Mouse (Mus musculus): ENCODE data around the gene Il18bp.
"Not testable (repeated sequence)": the region's sequence is repeated elsewhere in the genome, so short reads cannot be mapped to it uniquely, and the experiment has no call there.

The Il18bp gene

DNA sequence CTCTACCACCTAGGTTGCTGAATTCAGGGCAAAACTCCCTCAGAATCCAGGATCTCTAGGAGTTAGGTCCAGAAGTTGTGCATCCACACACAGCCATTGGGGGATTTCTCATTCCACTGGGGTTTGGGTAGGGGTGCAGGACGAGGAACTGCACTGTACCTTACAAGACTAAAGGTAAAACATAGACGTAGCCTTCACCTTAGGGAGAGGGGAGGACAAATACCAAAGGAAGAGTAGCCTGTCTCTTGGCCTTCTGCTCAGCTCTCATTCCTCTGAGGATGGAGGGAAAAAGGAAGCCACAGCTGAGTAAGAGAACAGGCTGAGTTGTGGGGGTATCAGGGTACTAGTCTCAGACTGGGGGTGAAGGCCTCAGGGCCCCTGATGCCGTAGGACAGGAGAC, at the start of gene Il18bp:
Il18bp (minus strand) TSS at position 101 of the 400 bp plus-strand sequence.
- DNase-seq (ENCODE audit: low spot score), result no peak

DNA sequence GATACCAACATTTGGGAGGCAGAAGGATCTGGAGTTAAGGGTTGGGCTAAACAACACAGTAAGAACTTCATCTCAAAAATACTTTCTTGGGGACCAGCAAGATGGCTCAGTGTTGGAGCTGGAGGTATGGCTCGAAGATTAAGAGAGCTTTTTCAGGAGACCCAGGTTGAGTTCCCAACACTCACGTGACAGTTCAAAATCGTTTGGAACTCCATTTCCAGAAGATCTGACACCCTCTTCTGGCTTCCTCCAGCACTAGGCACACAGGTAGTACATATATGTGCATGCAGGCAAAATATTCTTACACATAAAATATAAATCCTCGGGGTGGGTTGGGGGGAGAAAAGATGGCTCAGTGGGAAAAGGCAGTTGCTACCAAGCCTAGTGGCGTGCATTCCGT, 47.9 kb upstream of the Il18bp start:
- DNase-seq (ENCODE audit: low spot score), result no peak

DNA sequence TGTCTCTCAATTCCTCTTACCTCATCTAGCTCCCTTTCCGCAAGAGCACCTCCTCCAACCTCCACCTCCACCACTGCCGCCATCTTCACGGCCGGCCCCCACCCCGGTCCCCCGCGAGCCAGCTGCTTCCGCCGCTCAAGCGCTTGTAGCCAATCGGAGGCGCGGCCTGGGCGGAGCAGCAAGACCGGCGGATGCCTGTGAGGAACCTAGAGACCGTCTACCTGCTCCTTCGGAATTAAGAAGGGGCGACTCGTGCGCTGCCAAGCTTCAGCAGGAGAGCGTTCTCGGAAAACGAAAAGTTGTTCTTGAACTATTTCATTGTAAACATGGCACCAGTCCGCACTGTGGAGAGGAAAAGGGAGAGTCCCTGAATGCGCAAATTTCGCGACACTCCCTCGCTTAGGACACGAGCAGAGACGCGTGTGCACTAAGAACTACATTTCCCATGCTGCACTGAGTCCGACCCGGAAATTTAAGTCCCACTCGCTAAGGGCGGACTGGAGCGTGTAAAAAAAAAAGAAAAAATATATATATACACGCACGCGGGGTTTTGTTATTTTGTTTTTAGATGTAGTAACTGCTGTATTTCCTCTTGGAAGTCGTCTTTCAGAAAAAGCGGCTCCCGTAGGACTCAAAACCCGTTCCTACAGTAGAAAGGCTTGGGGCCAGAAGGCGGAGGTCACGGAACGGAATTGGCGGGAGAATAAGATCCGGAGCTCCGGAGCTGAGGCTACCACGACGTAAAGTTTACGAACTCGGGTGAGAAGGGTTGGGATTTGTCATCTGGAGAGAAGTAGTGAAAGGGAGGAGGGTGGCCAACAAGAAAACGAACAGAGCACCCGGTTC, 46.8 kb upstream of the Il18bp start, which contains the start of the genes Rnf121, Xndc1 and Xntrpc:
Rnf121 (minus strand) TSS at position 424 of the 846 bp plus-strand sequence.
Xndc1 (plus strand) TSS at position 466 of the 846 bp plus-strand sequence.
Xntrpc (plus strand) TSS at position 668 of the 846 bp plus-strand sequence.
- peak; percentile 91 for DNase-seq (ENCODE audit: low spot score)

DNA sequence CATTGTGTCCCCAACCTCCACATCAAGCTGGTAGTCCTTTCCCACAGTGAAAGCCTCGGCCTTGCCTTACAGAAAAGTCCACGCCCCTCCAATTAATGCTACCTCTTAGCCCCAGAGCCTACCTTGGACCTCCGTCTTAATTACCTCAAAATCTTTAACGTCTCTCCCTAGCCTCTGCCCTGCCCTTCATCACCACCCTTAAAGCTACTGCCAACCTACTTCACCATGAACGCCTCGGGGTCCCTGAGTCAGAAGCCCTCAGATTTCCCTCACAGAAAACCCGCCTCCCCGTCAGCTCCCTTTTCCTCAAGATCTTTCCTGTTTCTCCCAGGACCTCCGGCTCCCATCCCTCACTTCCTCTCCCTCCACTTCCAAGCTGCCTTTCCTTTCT, 46.2 kb upstream of the Il18bp start:
- DNase-seq (ENCODE audit: low spot score), result no peak

DNA sequence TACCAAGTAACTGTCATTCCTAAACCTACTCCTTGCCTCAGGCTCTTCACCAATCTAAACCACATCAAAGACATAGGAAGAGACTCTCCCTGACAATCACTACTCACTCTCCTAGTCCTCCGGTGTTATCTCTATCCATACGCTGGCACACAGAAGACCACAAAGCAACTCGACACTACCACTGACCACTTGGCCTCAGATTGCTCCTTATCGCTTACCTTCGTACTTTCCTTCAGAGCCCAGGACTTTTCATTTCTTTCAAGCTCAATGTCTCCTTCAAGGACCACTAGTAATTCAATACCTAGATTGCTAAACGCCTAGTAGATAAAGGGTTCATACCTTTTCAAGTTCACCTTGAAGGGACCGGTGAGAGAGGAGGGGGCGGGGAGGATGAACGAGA, 45.4 kb upstream of the Il18bp start:
- DNase-seq (ENCODE audit: low spot score), result no peak

DNA sequence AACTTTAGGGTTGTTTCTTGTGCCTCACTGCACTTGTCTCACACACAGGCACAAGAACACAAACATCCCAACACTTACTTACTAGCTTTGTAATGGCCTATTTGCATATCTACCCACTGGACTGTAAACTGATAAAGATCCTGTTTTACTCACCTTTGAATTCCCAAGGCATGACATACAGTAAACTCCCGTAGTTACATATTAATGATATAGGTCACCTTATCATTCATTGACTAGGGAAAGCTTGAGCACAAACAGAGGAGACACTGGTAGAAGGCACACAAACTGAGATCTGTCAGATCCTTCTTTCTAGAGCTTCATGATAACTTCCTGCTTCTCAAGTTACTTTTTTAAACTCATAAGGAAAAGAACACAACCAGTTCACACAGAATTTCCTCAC, 43.7 kb upstream of the Il18bp start:
- DNase-seq (ENCODE audit: low spot score), result no peak

DNA sequence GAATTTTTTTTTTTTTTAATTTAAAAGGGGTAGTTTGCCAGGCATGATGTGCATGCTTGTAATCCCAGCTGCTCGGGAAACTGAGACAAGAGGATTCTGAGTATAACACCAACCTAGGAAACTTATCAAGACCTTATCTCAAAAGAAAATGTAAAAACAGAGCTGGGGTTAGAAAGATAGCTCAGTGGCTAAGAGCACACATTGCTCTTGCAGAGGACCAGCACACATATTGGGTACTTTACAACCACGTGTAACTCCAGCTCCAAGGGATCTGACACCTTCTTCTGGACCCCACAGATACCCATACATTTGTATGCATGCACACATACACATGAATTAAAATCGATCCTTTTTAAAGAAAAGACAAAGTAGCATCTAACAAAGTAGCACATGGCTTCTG, 42.9 kb upstream of the Il18bp start:
- no peak for DNase-seq (ENCODE audit: low spot score)

DNA sequence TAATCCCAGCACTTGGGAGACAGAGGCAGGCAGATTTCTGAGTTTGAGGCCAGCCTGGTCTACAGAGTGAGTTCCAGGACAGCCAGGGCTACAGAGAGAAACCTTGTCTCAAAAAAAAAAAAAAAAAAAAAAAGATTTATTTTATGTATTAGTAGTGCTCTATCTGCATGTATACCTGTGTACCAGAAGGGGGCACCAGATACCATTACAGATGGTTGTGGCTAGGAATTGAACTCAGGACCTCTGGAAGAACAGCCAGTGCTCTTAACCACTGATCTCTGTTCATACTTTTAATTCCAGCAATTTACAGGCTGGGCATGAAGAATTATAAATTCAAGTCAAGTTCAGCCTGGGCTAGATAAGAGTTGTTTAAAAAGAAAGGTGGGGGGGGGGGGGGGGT, 30.0 kb upstream of the Il18bp start:
- DNase-seq (ENCODE audit: low spot score), result not testable (repeated sequence)

DNA sequence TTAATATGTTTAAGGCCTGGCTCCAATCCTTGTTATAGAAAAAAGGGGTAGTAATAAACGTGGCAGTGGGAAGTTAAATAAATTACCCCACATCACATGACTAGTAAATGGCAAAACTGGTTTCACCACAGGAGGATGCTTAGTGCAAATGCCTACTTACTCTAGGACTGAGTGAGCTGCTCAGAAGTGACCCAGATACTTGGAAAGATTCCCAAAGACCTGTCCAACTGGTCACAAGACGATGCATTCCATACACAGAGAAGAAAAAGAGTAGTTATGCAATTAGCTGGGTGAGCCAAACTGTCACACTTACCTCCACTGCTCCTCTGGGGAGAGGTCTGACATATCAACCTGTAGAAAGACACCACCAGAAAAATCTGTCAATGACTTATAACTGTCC, 23.8 kb upstream of the Il18bp start:
- no peak for DNase-seq (ENCODE audit: low spot score)

DNA sequence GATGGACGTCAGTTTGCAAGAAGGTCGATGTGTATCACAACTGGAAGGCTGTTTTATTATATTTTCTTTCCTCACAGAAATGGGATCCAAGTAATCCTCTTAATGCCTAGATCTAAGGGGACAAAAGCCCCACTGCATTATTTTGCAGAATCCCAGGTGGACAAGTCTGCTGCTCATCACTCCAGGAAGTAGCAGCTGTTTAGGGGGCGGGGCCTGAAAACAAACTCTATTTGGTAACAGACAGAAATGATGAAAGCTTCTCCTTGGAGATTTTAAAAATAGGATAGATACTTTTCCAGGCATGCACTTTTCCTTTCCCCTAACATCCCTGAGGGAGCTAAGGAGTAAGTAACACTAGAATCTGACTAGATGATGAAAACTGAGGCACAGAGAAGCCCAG, 18.8 kb upstream of the Il18bp start:
- no peak for DNase-seq (ENCODE audit: low spot score)

DNA sequence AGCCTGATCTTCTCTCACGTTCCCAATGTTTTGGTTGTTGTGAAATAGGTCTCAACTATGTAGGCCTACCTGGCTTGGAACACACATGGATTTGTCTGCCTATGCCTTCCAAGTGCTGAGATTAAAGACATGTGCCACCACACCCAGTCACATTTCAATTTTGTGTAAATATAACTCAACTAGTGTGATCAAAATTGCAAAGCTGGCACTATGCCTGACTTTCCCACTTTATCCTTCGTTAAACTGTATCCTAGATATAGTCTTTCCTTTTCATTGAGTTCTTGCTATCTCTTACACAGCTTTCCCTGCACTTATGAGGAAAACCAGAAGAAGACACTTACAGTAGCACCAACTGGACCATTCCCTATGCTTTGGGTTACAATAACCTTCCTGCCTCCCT, 17.0 kb upstream of the Il18bp start:
- DNase-seq (ENCODE audit: low spot score), result no peak

DNA sequence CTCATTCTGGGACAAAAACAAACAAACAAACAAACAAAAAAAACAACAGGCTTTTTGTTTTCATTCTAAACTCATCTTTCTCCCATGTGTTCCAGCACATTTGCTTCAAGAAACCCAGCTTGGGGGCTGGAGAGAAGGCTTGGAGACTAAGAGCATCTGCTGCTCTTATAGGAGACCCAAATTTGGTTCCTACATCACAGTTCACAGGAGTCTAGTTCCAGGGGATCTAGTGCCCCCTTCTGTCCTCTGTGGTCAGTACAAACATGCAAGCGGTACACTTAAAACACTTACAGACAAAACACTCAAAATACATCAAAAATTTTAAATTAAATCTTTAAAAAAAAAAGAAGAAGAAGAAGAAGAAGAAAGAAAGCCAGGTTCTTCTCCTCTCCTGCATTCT, 16.4 kb upstream of the Il18bp start:
- no peak for DNase-seq (ENCODE audit: low spot score)

DNA sequence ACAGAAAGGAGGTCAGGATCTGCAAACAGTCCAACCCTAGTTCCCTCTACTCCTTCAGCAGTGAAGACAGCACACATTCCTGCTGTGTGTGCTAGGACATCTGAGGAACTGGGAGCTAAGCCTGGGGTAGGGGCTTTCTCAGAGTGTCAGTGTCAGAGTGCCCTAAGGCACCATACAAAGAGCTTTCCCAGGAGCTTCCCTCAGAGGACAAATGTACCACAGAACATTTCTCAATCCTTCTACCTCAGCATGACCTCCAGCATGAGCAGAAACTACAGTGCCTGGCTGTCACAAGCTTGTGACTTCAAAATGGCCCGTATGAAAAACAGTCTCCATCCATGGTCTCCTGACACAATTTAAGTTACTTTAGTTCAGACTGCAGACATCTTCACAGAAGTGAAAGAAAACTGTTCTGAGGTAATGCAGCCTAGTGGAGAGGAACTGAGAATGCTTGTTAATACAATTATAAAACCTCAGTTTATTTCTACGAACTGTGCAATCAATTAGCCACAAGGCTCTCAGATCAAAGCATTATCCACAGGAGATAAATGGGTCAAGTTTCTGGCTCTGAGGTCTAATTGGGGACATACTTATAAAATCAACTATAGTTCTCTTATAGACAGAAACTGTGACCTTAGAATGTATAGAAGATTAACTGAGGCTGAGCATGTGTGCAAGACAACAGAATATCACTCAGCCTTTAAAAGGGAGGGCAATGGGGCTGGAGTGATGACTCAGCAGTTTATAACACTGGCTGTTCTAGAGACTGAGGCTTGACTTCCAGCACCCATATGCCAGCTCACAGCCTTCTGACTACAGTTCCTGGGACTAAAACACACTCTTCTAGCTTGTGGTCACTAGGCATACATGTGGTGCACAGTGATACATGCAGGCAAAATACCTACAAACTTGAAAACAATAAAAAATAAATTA, 7.0 kb upstream of the Il18bp start:
- DNase-seq (ENCODE audit: low spot score), result no peak

DNA sequence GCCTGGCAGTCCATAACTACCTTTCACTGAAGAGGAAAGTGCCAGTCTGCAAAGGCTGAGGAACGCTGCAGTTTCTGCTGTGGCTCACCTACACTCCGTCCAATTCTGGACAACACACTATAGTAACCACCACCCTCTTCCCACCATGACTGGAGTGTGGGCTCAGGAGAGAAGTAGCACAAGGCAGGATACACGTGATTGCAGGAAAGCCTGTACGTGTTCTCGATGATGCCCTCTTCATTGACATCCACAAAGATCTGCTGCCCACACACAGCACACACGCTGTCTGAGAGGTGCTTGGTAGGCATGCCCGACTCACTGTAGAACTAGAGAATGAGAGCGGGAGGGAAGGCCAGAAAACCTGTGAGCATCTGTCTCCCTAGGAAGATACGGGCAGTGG, 5.3 kb upstream of the Il18bp start:
- no peak for DNase-seq (ENCODE audit: low spot score)

DNA sequence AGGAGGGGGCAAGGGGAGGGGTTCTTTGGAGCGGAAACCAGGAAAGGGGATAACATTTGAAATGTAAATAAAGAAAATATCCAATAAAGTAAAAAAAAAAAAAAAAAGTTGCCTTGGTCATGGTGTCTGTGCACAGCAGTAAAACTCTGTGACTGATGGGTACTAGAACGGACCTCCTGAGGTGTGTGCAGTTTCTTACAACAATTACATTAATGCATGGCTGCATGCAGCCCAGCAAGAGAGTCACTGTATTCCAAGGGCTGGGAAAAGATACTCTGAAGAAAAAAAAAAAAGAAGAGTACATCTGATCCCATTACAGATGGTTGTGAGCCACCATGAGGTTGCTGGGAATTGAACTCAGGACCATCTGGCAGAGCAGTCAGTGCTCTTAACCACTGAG, 2.4 kb upstream of the Il18bp start:
- DNase-seq (ENCODE audit: low spot score), result not testable (repeated sequence)

DNA sequence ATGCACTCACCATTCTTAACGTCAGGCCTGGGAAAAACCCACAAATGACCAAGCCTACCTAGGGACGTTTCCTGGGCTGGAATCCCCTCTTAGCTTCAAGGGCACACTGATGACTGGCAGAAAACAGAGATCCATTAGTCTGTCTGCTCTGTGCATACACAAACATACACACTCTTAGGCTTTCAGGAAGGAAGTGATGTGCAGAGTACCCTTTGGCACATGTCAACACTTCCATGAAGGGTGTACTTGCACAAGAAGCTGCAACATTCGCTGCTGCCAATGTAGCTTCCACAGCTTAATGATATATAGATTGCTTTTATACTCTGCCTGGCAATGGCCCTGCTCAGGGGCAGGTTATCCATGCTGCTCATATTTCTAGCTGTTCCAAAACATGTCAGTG, 872 bp upstream of the Il18bp start:
- no peak for DNase-seq (ENCODE audit: low spot score)

DNA sequence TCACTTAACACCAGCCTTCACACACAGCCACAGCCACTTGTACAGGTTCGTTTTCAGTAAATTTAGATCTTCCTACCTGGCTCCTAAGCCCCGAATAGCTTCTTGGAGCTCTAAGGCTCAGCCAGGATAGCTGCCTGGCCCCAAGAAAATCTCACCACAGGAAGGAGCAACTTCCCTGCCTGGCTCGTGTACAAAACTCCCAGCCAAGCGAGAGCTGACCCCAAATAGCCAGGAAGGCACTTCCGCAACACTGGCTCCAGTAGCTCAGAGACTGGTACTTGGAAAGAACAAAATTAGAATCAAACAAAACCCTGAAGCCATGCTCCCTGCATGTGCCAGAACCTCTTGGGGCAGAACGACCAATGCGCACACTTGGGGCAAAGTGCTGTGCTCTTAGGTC, 456 bp downstream of the Il18bp start:
- no peak for DNase-seq (ENCODE audit: low spot score)

DNA sequence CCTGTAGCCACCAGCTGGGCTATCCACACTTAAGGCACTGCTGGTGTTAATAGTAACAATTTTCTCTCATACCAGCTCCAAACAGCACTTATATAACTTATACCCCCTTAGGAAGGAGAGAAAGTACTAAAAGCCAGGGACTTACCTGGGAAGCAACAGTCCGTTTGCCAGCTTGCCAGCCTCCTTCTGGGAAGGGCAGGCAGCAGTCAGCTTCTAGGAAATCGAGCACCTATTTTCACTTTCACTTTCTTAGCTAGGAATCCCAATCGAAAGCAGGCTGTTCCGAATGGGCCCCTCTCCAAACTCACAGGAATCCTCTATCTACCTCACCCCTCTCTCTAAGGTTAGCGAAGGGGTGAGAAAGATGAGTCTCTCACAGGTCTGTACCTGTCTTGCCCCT, 1.0 kb downstream of the Il18bp start:
- no peak for DNase-seq (ENCODE audit: low spot score)

DNA sequence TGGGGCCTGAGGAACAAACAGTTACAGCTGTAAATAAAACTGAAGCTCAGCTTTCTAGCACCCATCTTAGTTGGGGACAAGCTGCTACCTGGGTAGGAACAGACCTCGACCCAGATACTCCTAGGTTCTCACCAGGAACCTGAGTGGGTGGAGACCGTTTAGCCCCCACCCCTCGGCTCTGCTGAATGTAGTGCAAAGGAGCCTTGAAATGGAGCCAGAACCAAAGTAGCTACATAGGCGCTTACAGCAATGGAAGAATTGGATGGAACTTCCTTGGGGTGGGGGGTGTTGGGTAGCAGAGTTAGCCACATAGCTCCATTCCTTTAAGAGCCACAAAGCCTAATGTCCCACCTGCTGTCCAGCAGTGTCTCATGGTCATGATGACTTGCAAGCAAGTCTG, 1.6 kb downstream of the Il18bp start:
- DNase-seq (ENCODE audit: low spot score), result no peak

DNA sequence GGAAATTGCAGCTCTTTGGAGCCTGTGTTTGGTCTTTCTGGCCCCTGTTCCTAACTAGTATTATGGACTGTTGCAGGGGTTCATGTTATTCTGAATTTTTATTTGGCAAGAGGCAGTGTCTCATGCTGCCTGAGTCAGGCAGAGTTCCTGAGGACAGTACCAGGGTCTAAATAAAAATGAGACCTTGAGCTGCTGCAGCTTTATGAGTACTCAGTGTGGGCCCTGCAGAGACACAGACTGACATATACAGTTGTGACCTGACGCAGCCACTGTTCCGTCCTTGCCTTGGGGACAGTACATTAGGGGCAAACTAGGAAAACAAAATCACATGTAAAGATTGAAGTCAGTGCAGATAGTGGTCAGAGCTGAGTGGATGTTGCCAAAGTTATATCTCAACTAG, 3.5 kb downstream of the Il18bp start:
- DNase-seq (ENCODE audit: low spot score), result no peak

DNA sequence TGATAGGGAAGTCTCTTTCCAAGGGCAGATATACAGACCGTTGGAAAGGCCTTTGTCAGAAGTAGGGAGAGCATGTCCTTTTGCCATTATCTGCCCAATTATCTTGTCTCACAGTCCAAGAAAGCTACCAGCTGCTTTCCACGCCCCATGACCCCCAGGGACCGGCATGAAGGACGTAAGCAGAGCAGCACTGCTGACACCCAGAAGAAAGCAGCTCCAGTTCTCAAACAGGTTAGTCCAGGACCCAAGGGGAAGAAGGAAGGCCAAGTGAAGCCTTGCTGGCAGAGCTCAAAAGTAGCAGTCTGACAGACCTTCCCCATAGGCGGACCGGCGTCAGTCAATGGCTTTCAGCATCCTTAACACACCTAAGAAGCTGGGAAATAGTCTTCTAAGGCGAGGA, 5.1 kb downstream of the Il18bp start:
- no peak for DNase-seq (ENCODE audit: low spot score)

DNA sequence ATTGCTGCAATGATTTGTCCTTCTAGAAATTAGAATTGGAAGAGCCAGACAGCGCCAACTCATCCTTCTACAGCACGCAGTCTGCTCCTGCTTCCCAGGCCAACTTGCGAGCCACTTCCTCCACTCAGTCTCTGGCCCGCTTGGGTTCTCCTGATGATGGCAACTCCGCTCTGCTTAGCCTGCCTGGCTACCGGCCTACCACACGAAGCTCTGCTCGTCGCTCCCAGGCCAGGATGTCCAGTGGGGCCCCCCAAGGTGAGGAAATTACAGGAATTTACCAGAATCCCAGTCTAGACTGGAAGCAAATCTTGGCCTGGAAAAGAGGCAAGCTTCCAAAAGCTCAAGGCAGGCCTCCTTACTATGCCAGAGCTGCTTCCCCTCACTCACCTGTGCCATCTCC, 6.6 kb downstream of the Il18bp start:
- DNase-seq (ENCODE audit: low spot score), result no peak

DNA sequence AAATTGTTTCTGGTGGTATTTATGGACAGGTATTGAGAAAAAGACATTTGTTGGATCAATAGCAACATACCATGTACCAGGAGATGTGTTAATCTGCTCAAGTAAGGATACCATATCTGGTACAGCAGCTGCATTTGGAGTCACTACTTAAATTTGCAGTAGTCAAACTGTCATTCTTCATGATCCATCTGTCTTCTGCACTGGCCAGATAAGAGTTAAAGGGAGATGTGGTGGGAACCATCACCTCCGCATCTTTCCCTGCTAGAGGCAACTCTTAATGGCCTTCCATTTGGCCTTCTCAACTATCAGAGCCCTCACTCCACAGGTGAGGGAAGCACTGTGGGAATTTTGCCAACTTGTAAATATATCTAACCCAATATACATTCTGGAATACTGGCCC, 12.0 kb downstream of the Il18bp start:
- DNase-seq (ENCODE audit: low spot score), result no peak

Measured in spleen, adult 12 weeks (tissue).